Mouse (Mus musculus) left cerebral cortex, postnatal 10 days (tissue): Measurements from ENCODE around the gene Taar6. TPM values are rescaled to one million over a fixed set of nuclear protein-coding genes. Genes with fewer than 3 reads are reported as not detected.

Experiments used
- DNase-seq, 2 experiments: peaks; one replicate each; pipeline ENCODE4 v3.0.0; 2021 to 2022; ENCODE audit warnings: low spot score in 2 of 2, mixed read lengths in 1 of 2; ENCODE audit errors: extremely low spot score in 1 of 2
- intact Hi-C: fragments of 180-260 bp; cut with DNase I; formaldehyde crosslinking; loops from one replicate; pipeline ENCODE4 v1.15.1; 2025
- total RNA-seq, 2 experiments: library from RNA; stranded (reverse); gene quantifications; 2 replicates each; pipeline ENCODE4 v1.2.3; 2021

Gene Taar6
- total RNA-seq, 2 experiments from 2014 or later: not detected

DNA sequence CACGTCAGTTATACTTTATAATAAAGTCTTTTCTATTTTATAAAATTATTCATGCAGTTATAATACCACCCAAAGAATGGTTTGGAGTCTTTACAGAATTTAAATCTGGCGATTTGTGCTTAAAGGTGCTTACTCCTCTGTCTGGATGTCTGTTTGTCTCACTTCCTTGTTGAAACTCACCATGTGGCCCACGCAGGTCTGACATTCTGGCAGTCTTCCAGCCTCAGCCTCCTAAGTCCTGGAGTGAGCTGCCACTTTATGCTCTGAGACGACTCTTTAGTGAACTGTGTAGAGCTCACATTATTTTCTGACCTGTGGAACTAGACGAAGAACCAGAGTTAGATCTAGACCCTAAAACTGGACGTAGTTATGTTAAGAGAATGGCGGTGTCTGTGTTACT lies 37.4 kb downstream of the Taar6 start:
- intact Hi-C loops: no loop called here
- no peak for DNase-seq

DNA sequence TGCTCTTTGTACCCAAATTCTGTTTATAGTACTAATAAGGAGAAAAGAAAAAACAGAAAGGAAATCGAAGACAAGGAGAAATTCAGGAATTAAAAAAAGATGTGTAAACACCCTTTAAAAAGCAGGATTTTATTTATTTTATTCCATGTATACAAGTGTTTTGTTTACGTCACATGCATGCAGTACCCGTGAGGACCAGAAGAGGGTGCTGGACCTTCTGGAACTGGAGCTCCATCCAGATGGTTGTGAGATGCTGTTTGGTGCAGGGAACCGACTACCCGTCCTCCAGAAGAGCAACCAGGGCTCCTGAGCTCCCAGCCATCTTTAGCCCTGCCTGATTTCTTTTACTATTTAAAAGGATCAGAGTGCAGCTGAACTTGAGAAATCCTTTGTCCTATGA lies 43.0 kb downstream of the Taar6 start:
- no peak for DNase-seq
- intact Hi-C loops: no loop called here

DNA sequence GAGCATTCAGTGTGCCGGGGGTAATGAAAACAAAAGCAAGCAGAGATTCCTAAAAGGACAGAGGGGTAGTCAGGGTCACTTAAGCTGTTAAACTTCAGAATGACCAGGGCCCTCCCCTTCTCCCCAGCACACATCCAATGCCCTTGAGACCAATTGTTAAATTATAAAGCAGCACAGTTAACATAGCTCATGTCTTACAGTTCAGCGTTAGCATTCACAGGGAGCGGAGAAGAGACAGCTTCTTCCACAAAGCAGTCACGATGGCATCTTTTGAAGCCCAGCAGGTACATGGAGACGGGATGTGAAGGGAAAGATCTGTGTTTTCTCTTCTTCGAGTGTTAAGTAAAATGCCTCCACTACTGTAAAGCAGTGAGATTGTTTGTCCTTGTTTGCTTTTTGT lies 47.1 kb downstream of the Taar6 start, which contains the start of gene Taar2:
Taar2 (plus strand) TSS at position 261 of the 400 bp plus-strand sequence.
- no peak for DNase-seq
- intact Hi-C loops: no loop called here

DNA sequence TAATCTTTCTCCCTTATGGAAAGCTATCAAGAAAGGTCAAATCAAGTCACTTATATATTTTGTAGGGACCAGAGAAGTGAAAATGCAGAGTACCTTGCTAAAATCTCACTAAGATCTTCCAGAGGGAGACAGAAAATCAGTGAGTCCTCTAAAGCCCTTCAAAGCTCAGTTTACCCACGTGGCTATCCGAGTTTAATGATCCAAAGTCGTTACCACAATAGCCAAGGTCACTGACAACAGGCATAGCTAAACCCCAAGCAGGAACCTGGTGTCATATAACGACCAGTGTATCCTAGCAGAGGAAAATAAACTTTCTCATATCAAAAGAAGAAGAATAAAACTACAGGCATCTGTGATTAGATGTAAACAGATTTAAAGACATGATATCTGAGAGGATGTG lies 47.8 kb downstream of the Taar6 start:
- intact Hi-C loops: no loop called here
- DNase-seq: no peak

Other genes with a start within 250 kb of the Taar6 start
- 100 to 1,000 TPM; 259 to 319 TPM for gene Rps12, start 198.4 kb downstream of the Taar6 start, total RNA-seq
- gene Slc18b1, start 188.7 kb downstream of the Taar6 start, total RNA-seq: 10 to 100 TPM; 24.4 to 26.0 TPM
- gene Vnn3, start 134.2 kb downstream of the Taar6 start, total RNA-seq: not detected
- under 1 TPM; 0.36 to 0.69 TPM for gene Vnn1, start 91.0 kb downstream of the Taar6 start, total RNA-seq
- gene Taar1, start 65.3 kb downstream of the Taar6 start, total RNA-seq: not detected
- not detected for gene Taar2, start 47.1 kb downstream of the Taar6 start, total RNA-seq
- gene Taar3, start 36.1 kb downstream of the Taar6 start, total RNA-seq: under 1 TPM in 1 of 2 experiments, not detected in 1; 0.34 TPM
- gene Taar4, start 25.2 kb downstream of the Taar6 start, total RNA-seq: not detected
- gene Taar5, start 14.9 kb downstream of the Taar6 start, total RNA-seq: not detected
- gene Taar7a, start 7.8 kb upstream of the Taar6 start, total RNA-seq: not detected
- not detected for gene Taar7b, start 14.3 kb upstream of the Taar6 start, total RNA-seq
- gene Taar7d, start 41.6 kb upstream of the Taar6 start, total RNA-seq: not detected
- gene Taar7e, start 52.0 kb upstream of the Taar6 start, total RNA-seq: not detected
- gene Taar7f, start 63.9 kb upstream of the Taar6 start, total RNA-seq: not detected
- gene Taar8a, start 90.9 kb upstream of the Taar6 start, total RNA-seq: not detected
- not detected for gene Taar8b, start 106.6 kb upstream of the Taar6 start, total RNA-seq
- gene Taar8c, start 116.3 kb upstream of the Taar6 start, total RNA-seq: not detected
- not detected for gene Taar9, start 123.9 kb upstream of the Taar6 start, total RNA-seq
- 100 to 1,000 TPM; 190 to 199 TPM for gene Stx7, start 163.7 kb upstream of the Taar6 start, total RNA-seq
- 1 to 10 TPM; 7.3 to 9.3 TPM for gene Moxd1, start 237.9 kb upstream of the Taar6 start, total RNA-seq